Mouse (Mus musculus) MEL (cell line): Measurements from ENCODE around the gene Hpdl. TPM values are rescaled to one million over a fixed set of nuclear protein-coding genes. Genes with fewer than 3 reads are reported as not detected.
A peak's percentile ranks its signal among the peaks of the same experiment; 100 is the strongest.

Experiments
- DNase-seq: peaks from one replicate; pipeline ENCODE4 v3.0.0; 2011; ENCODE audit warnings: low read depth, low spot score
- H3K27ac ChIP-seq: 2 replicates; pipeline ENCODE4 v1.5.1; 2012; ENCODE audit warnings: low read depth, mild to moderate bottlenecking, control low read depth, low read length, moderate library complexity; ENCODE audit not compliant: control insufficient read depth
- H3K27me3 ChIP-seq, 2 experiments: fragments of 150-350 bp in 1 of 2; sonication (generic) in 1 of 2; 2 replicates each; pipeline ENCODE4 v1.6.1; 2012; ENCODE audit warnings: low read length in 2 of 2, mild to moderate bottlenecking in 2 of 2, improper control_type of control experiment in 1 of 2, moderate library complexity in 1 of 2; ENCODE audit not compliant: insufficient read depth in 2 of 2, control insufficient read depth in 1 of 2
- H3K36me3 ChIP-seq, 2 experiments: 2 replicates each; pipeline ENCODE4 v1.6.1; 2012 to 2014; ENCODE audit warnings: low read length in 2 of 2, improper control_type of control experiment in 1 of 2, inconsistent platforms in 1 of 2, mild to moderate bottlenecking in 1 of 2; ENCODE audit not compliant: insufficient read depth in 2 of 2, control insufficient read depth in 1 of 2
- H3K4me1 ChIP-seq, 2 experiments: fragments of 150-350 bp in 1 of 2; sonication (generic) in 1 of 2; 2 replicates each; pipeline ENCODE4 v1.6.1; 2012; ENCODE audit warnings: low read length in 2 of 2, improper control_type of control experiment in 1 of 2, mild to moderate bottlenecking in 1 of 2; ENCODE audit not compliant: insufficient read depth in 2 of 2, control insufficient read depth in 1 of 2
- H3K4me3 ChIP-seq, 2 experiments: fragments of 150-350 bp in 1 of 2; sonication (generic) in 1 of 2; 2 replicates each; pipeline ENCODE4 v1.5.1; 2012; ENCODE audit warnings: low read depth in 2 of 2, low read length in 2 of 2, mild to moderate bottlenecking in 2 of 2, moderate library complexity in 2 of 2, control low read depth in 1 of 2, improper control_type of control experiment in 1 of 2; ENCODE audit not compliant: control insufficient read depth in 1 of 2, insufficient read depth in 1 of 2
- H3K79me2 ChIP-seq: 2 replicates; pipeline ENCODE4 v1.6.1; 2012; ENCODE audit warnings: mild to moderate bottlenecking, low read length, moderate library complexity; ENCODE audit not compliant: control insufficient read depth, poor library complexity, insufficient read depth
- H3K9ac ChIP-seq: 2 replicates; pipeline ENCODE4 v1.6.1; 2012; ENCODE audit warnings: low read depth, mild to moderate bottlenecking, control low read depth, low read length, moderate library complexity; ENCODE audit not compliant: control insufficient read depth, poor library complexity, severe bottlenecking
- H3K9me3 ChIP-seq: fragments of 150-350 bp; sonication (generic); replicated peaks from 2 replicates; pipeline ENCODE4 v1.6.1; 2012; ENCODE audit warnings: mild to moderate bottlenecking, low read length, improper control_type of control experiment, moderate library complexity; ENCODE audit not compliant: insufficient read depth
- CHD1 ChIP-seq: IDR thresholded peaks from 2 replicates; pipeline ENCODE4 v1.6.1; 2012; ENCODE audit warnings: low read depth, mild to moderate bottlenecking, inconsistent platforms, low read length, improper control_type of control experiment
- CHD2 ChIP-seq: IDR thresholded peaks from 2 replicates; pipeline ENCODE4 v1.6.1; 2011; ENCODE audit warnings: low read length, improper control_type of control experiment
- CTCF ChIP-seq, 3 experiments: IDR thresholded peaks in 2 of 3; conservative IDR thresholded peaks in 1 of 3; 2 replicates each; pipeline ENCODE4 v1.5.1; 2011 to 2012; ENCODE audit warnings: low read length in 3 of 3, low read depth in 2 of 3, mild to moderate bottlenecking in 2 of 3, improper control_type of control experiment in 1 of 3, inconsistent platforms in 1 of 3, mixed read lengths in 1 of 3, moderate library complexity in 1 of 3; ENCODE audit not compliant: control insufficient read depth in 1 of 3, insufficient read depth in 1 of 3, poor library complexity in 1 of 3, severe bottlenecking in 1 of 3
- E2F4 ChIP-seq: IDR thresholded peaks from 2 replicates; pipeline ENCODE4 v1.6.1; 2011; ENCODE audit warnings: low read depth, low read length, improper control_type of control experiment, borderline replicate concordance
- ELF1 ChIP-seq: IDR thresholded peaks from 2 replicates; pipeline ENCODE4 v1.6.1; 2014; ENCODE audit warnings: low read depth, mild to moderate bottlenecking, inconsistent platforms, low read length, improper control_type of control experiment, moderate library complexity
- EP300 ChIP-seq, 2 experiments: IDR thresholded peaks; 2 replicates each; pipeline ENCODE4 v1.6.1; 2011; ENCODE audit warnings: improper control_type of control experiment in 2 of 2, low read length in 2 of 2, low read depth in 1 of 2, mild to moderate bottlenecking in 1 of 2
- ETS1 ChIP-seq: IDR thresholded peaks from 2 replicates; pipeline ENCODE4 v1.6.1; 2012; ENCODE audit warnings: low read depth, mild to moderate bottlenecking, inconsistent platforms, low read length, improper control_type of control experiment, moderate library complexity
- GABPA ChIP-seq: IDR thresholded peaks from 2 replicates; pipeline ENCODE4 v1.6.1; 2012; ENCODE audit warnings: low read depth, mild to moderate bottlenecking, inconsistent platforms, low read length, improper control_type of control experiment, moderate library complexity
- GATA1 ChIP-seq: IDR thresholded peaks from 2 replicates; pipeline ENCODE4 v1.6.1; 2011; ENCODE audit warnings: low read depth, low read length, improper control_type of control experiment
- HCFC1 ChIP-seq: IDR thresholded peaks from 2 replicates; pipeline ENCODE4 v1.6.1; 2012; ENCODE audit warnings: low read depth, mild to moderate bottlenecking, inconsistent platforms, low read length, improper control_type of control experiment, moderate library complexity
- JUND ChIP-seq: IDR thresholded peaks from 2 replicates; pipeline ENCODE4 v1.6.1; 2011; ENCODE audit warnings: low read depth, mild to moderate bottlenecking, improper control_type of control experiment, low read length
- KAT2A ChIP-seq: conservative IDR thresholded peaks from 2 replicates; pipeline ENCODE4 v1.6.1; 2012; ENCODE audit warnings: low read depth, low read length, improper control_type of control experiment, inconsistent platforms
- MAFK ChIP-seq: IDR thresholded peaks from 2 replicates; pipeline ENCODE4 v1.6.1; 2011; ENCODE audit warnings: low read depth, mild to moderate bottlenecking, low read length, improper control_type of control experiment, borderline replicate concordance
- MAX ChIP-seq: IDR thresholded peaks from 2 replicates; pipeline ENCODE4 v1.6.1; 2011; ENCODE audit warnings: low read length, improper control_type of control experiment
- MAZ ChIP-seq: IDR thresholded peaks from 2 replicates; pipeline ENCODE4 v1.6.1; 2012; ENCODE audit warnings: low read depth, mild to moderate bottlenecking, inconsistent platforms, low read length, improper control_type of control experiment
- MEF2A ChIP-seq: IDR thresholded peaks from 2 replicates; pipeline ENCODE4 v1.6.1; 2014; ENCODE audit warnings: low read depth, mild to moderate bottlenecking, inconsistent platforms, low read length, improper control_type of control experiment; ENCODE audit not compliant: poor library complexity, insufficient replicate concordance, severe bottlenecking; ENCODE audit errors: extremely low read depth
- MXI1 ChIP-seq: IDR thresholded peaks from 2 replicates; pipeline ENCODE4 v1.6.1; 2011; ENCODE audit warnings: mild to moderate bottlenecking, low read depth, low read length, improper control_type of control experiment
- MYB ChIP-seq: IDR thresholded peaks from 2 replicates; pipeline ENCODE4 v1.6.1; 2011; ENCODE audit warnings: mild to moderate bottlenecking, low read depth, low read length, improper control_type of control experiment
- MYC ChIP-seq: IDR thresholded peaks from 2 replicates; pipeline ENCODE4 v1.6.1; 2011; ENCODE audit warnings: low read depth, mild to moderate bottlenecking, low read length, improper control_type of control experiment, moderate library complexity
- NELFE ChIP-seq: IDR thresholded peaks from 2 replicates; pipeline ENCODE4 v1.6.1; 2011; ENCODE audit warnings: low read depth, low read length, improper control_type of control experiment
- NRF1 ChIP-seq: IDR thresholded peaks from 2 replicates; pipeline ENCODE4 v1.6.1; 2014; ENCODE audit warnings: low read depth, mild to moderate bottlenecking, inconsistent platforms, low read length, improper control_type of control experiment, moderate library complexity; ENCODE audit not compliant: poor library complexity, insufficient read depth, severe bottlenecking
- POLR2A ChIP-seq, 2 experiments: IDR thresholded peaks; 2 replicates each; pipeline ENCODE4 v1.6.1; 2011 to 2012; ENCODE audit warnings: low read length in 2 of 2, mild to moderate bottlenecking in 2 of 2, control low read depth in 1 of 2, improper control_type of control experiment in 1 of 2, low read depth in 1 of 2, moderate library complexity in 1 of 2; ENCODE audit not compliant: control insufficient read depth in 1 of 2, insufficient read depth in 1 of 2, poor library complexity in 1 of 2
- POLR2AphosphoS5 ChIP-seq: IDR thresholded peaks from 2 replicates; pipeline ENCODE4 v1.6.1; 2012; ENCODE audit warnings: low read depth, borderline replicate concordance, mild to moderate bottlenecking, inconsistent platforms, low read length, moderate library complexity, mixed read lengths
- RAD21 ChIP-seq: IDR thresholded peaks from 2 replicates; pipeline ENCODE4 v1.6.1; 2011; ENCODE audit warnings: mild to moderate bottlenecking, low read depth, low read length, improper control_type of control experiment
- RCOR1 ChIP-seq: IDR thresholded peaks from 2 replicates; pipeline ENCODE4 v1.6.1; 2012; ENCODE audit warnings: low read depth, mild to moderate bottlenecking, inconsistent platforms, low read length, improper control_type of control experiment
- SIN3A ChIP-seq: IDR thresholded peaks from 2 replicates; pipeline ENCODE4 v1.6.1; 2012; ENCODE audit warnings: low read length, improper control_type of control experiment, inconsistent platforms
- SMC3 ChIP-seq: IDR thresholded peaks from 2 replicates; pipeline ENCODE4 v1.6.1; 2011; ENCODE audit warnings: low read depth, low read length, improper control_type of control experiment
- TAL1 ChIP-seq: IDR thresholded peaks from 2 replicates; pipeline ENCODE4 v1.6.1; 2012; ENCODE audit warnings: mild to moderate bottlenecking, inconsistent platforms, low read length, moderate library complexity, mixed read lengths
- TBP ChIP-seq: IDR thresholded peaks from 2 replicates; pipeline ENCODE4 v1.8.0; 2011; ENCODE audit warnings: low read depth, low read length, improper control_type of control experiment
- USF1 ChIP-seq: IDR thresholded peaks from 2 replicates; pipeline ENCODE4 v1.6.1; 2014; ENCODE audit warnings: low read depth, mild to moderate bottlenecking, inconsistent platforms, low read length, improper control_type of control experiment, moderate library complexity
- USF2 ChIP-seq, 2 experiments: IDR thresholded peaks; 2 replicates each; pipeline ENCODE4 v1.6.1; 2011 to 2012; ENCODE audit warnings: improper control_type of control experiment in 2 of 2, low read length in 2 of 2, borderline replicate concordance in 1 of 2, inconsistent platforms in 1 of 2, low read depth in 1 of 2, mild to moderate bottlenecking in 1 of 2; ENCODE audit not compliant: insufficient read depth in 1 of 2
- ZC3H11A ChIP-seq: IDR thresholded peaks from 2 replicates; pipeline ENCODE4 v1.6.1; 2012; ENCODE audit warnings: low read depth, mild to moderate bottlenecking, inconsistent platforms, low read length, improper control_type of control experiment
- ZKSCAN1 ChIP-seq: IDR thresholded peaks from 2 replicates; pipeline ENCODE4 v1.6.1; 2012; ENCODE audit warnings: low read depth, mild to moderate bottlenecking, inconsistent platforms, low read length, improper control_type of control experiment, moderate library complexity
- ZMIZ1 ChIP-seq: IDR thresholded peaks from 2 replicates; pipeline ENCODE4 v1.6.1; 2012; ENCODE audit warnings: low read depth, mild to moderate bottlenecking, inconsistent platforms, low read length, improper control_type of control experiment, moderate library complexity
- polyA plus RNA-seq, 2 experiments: library from polyadenylated mRNA; stranded (reverse) in 1 of 2; unstranded in 1 of 2; fragments of >175 nt in 1 of 2; fragments of >200 nt in 1 of 2; gene quantifications; 2 replicates each; pipeline versions ENCODE4 v1.2.1 to v1.2.4; 2012; ENCODE audit warnings: low replicate concordance in 2 of 2, low read depth in 1 of 2; ENCODE audit not compliant: insufficient read length in 2 of 2, insufficient read depth in 1 of 2, missing spikeins in 1 of 2
- total RNA-seq: library from RNA; depleted of rRNA; stranded (reverse); fragments of 300-350 nt; gene quantifications from 2 replicates; pipeline ENCODE4 v1.2.3, GENCODE M21; 2012

Gene Hpdl
- total and polyA plus RNA-seq, 3 experiments: 0.14 TPM; not detected in 2

GRCm38 (mm10) chr4:116807197-116808129 lies 14.0 kb downstream of the Hpdl start, which contains the start of the genes Toe1 and Mutyh:
Gene Toe1 (minus strand): TSS chr4:116807640.
Gene Mutyh (plus strand): TSS chr4:116807723.
- Histone ChIP-seq H3K9ac (peak within 1 kb of the TSS; percentile 94), H3K27me3 (no peaks in the 10 kb centered on the region), H3K9me3 (no peaks in the 10 kb centered on the region), H3K36me3 (peaks cover 3 to 4% of the 10 kb centered on the region in 2 experiments; a peak in 3 of 4 replicates), H3K4me1 (peaks cover 0 to 10% of the 10 kb centered on the region in 2 experiments; a peak in 2 of 4 replicates), H3K79me2 (peaks cover 15% of the 10 kb centered on the region), H3K27ac (peak within 1 kb of the TSS; percentile 89), H3K4me3 (peak within 1 kb of the TSS; percentile 77 to 80)
- peak; percentile 99 for DNase-seq
- TF ChIP-seq CTCF (IDR thresholded peaks at IDR 0.05 in 2 of 3, conservative IDR thresholded peaks at IDR 0.05 in 1 of 3; ENCODE audit: control insufficient read depth in 1 of 3, insufficient read depth in 1 of 3, low read depth in 2 of 3, low read length in 3 of 3, poor library complexity in 1 of 3, severe bottlenecking in 1 of 3) (0 out of 6 replicates have a peak, but pooled peaks of 1 of the 3 experiments have one; percentile 7), JUND (no peak), MYB (peak; percentile 78), SIN3A (peak; percentile 86), KAT2A (peak; percentile 65; the same call in 1 of the 2 replicates), MAX (no peak; the same call in none of the 2 replicates), TAL1 (no peak), POLR2A (IDR thresholded peaks at IDR 0.05; ENCODE audit: control insufficient read depth in 1 of 2, insufficient read depth in 1 of 2, low read depth in 1 of 2, low read length in 2 of 2, poor library complexity in 1 of 2) (peak; percentile 75 to 95), POLR2AphosphoS5 (no peak), GATA1 (peak; percentile 41; the same call in 1 of the 2 replicates), RAD21 (no peak), E2F4 (peak; percentile 95), TBP (peak; percentile 43; the same call in 1 of the 2 replicates), MYC (peak; percentile 81), EP300 (IDR thresholded peaks at IDR 0.05; ENCODE audit: low read depth in 1 of 2, low read length in 2 of 2) (peak in 1 of 2 experiments; percentile 23; a peak in 1 of 4 replicates), USF1 (peak; percentile 45; the same call in 1 of the 2 replicates), ZKSCAN1 (no peak), GABPA (no peak), MXI1 (peak; percentile 83), MAZ (peak; percentile 90; the same call in 1 of the 2 replicates), ZC3H11A (no peak), RCOR1 (no peak), SMC3 (no peak), CHD2 (no peak), MEF2A (no peak), CHD1 (no peak), ZMIZ1 (peak; percentile 79; the same call in 1 of the 2 replicates), ETS1 (0 out of 2 replicates have a peak, but pooled peaks have one; percentile 40), HCFC1 (peak; percentile 94), ELF1 (peak; percentile 90), USF2 (IDR thresholded peaks at IDR 0.05; ENCODE audit: borderline replicate concordance in 1 of 2, insufficient read depth in 1 of 2, low read depth in 1 of 2, low read length in 2 of 2) (no peak), MAFK (no peak), NELFE (peak; percentile 89), NRF1 (peak; percentile 82)
